Mouse (Mus musculus) adrenal gland, postnatal 4 days (tissue): Measurements from ENCODE around the gene Mesd. TPM values are rescaled to one million over a fixed set of nuclear protein-coding genes. Genes with fewer than 3 reads are reported as not detected.
"Not testable (repeated sequence)": the region's sequence is repeated elsewhere in the genome, so short reads cannot be mapped to it uniquely, and the experiment has no call there.

Experiments
- DNase-seq, 2 experiments: peaks; one replicate each; pipeline ENCODE4 v3.0.0; 2021 to 2022; ENCODE audit warnings: low spot score in 2 of 2, mixed read lengths in 2 of 2
- total RNA-seq, 2 experiments: library from RNA; stranded (reverse); gene quantifications; 2 replicates each; pipeline ENCODE4 v1.2.3; 2021

The Mesd gene
- total RNA-seq, 2 experiments from 2014 or later, result 100 to 106 TPM

DNA sequence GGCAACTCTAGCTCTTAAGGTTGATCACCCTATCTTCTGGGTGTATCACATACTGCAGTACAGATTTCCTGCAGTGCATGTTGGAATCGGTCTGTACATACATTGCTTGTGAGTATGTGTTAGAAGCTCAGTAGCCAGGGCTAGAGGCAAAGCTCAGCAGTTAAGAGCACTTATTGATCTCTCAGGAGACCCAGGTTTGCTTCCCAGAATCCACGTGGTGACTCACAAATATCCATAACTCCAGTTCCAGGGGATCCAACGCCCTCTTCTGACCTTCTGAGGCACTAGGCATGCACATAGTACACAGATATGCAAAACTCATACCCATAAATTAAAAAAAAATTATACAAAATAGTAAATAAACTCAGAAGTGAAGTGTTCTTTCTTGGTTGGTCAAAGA lies 7.2 kb upstream of the Mesd start:
- DNase-seq, result no peak

DNA sequence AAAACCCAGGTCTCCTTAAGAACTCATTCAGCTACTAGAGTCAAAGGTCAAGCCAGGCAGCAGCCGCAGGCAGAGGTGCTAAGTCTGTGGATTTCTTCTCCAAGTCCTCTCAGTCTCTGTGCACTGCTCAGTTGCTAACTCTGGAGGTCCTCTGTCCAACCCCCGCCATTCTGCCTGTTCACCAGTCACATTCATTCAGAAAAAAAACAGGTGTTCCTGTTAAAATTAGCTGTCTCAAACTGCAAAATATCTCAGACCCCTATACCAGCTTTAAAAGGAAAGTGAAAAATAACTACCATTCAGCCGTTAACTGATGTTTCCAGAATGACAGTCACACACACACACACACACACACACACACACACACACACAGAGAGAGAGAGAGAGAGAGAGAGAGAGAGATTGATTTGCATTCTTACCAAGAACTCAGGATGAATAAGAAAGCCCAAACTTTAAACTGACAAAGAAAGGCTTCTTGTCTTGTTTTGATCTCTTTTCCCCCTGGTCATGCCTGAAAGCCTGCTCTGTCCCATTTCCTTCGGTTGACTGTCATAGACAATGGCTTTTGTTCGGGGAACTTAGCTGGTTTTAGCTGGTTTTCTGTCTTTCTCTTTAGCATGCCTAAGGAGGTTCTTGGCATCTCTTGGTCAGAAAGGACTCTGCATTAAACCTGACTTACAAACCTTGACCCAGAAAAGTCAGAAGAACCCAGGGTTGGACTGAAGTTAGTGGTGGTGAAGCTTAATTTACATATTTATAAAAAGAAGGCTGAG lies 5.4 kb upstream of the Mesd start:
- no peak for DNase-seq

DNA sequence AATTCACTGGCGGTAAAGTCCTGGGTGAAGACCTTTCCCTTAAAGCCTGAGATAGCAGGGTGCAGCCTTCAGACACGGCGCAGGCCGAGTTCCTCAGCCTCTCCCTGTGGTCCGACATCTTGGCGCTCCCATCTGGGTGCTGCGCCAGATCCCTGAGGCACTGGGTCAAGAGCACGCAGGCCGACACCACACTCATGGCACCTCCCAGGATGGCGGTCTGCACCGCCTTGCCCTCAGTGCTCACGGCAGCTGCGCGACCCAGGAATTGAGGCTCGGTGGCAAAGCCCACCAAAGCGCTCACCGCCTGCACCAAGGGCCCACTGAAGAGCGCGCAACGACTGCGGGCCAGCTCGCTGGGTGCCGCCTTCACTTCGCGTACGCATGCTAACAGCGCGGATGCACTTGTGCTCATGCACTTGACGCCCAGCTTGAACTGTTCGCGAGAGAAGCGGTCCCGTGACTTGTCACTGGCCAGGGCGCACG lies 2.1 kb upstream of the Mesd start:
- no peak for DNase-seq

DNA sequence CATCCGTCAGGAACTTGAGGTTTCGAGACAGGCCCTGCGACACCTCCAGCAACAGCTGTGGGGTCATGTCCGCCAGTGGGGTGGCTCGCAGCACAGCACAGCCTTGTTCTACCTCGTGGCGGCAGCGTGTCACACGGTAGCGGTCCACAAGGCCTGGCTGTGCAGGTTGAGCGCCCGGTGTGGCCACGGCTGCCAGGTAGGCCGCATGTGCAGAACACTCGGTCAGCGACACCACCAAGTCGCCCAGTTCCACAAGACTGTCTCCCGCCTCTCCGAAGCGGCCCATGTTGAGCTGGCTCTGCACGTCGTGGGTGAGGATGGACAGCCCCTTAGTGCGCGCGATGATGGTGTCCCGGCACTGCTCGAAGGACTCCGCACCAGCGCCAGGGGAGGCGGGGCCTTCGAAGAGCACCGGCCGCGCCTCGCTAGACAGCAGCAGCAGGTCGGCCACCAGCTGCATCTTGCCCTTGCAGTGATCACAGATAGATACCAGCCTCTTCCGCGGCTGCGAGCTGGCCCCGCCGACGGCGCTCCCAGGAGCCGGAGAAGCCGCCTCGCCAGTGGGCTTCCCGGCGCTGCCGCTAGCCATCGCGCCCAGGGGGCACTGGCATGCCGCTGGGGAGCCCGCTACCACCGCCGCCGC lies 1.5 kb upstream of the Mesd start:
- peak; percentile 18 to 43 for DNase-seq

DNA sequence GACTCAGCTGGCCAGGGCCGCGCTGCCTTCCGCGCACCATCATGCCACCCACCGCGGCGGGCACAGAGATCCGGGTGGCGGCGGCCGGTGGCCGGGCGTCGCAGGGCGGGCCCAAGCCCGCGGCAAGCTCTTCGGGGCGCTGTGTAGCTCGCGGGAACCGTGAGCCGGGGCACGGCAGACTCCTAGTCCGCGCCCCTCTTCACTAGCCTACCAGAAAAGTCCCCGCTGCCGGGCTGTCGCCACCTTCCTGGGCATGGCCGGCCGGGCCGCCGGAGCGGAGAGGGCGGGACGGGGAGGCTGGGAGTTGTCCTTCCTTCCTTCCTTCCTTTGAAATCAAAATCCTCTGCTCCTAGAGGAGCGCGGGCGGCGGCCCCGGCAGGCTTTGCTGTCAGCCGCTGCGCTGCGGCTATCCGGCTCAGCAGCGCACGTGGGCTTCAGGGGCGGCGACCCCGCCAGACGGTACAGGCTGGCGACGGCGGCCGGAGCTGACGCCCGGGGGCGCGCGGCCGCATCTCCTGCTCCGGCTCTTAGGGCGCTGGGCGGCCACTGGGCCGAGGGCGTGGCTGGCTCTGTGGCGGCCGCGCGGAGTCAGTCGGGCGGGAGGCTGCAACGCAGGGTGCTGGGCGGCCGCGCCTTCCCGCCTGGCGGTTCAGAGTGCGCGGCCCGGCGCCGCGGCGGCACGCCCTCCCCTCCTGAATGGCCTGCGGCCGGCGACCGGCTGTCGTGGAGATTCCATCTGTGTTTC lies 818 bp upstream of the Mesd start:
- DNase-seq, result peak; percentile 28 to 54

DNA sequence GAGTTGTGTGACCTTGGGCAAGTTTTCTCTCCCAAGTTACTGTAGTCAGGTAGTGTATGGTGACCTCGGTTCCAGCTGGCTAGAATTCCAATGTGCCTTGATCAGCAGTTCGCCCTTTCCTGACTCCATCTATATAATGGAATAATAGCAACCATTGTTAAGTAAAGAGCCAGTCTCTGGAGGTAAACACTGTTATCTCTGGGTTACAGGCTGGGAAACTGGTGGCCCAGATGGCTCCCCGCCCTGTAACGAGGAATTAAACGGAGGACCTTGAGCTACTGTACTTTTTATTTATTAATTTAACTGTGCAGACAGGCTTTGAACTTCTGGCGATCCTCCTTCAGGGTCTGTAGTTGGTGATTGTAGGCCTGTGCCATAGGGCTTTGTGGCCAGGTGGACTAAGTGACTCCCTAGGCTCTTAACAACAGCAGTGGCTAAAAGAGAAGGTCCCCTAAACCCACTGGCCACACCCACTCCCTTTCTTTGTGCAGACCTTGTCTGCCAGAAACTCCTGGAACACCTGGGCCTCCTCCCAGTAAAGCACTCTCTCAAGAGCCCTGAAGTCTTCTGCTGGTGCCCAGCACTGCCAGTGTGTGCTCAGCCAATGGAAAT lies 761 bp downstream of the Mesd start:
- DNase-seq, result no peak

DNA sequence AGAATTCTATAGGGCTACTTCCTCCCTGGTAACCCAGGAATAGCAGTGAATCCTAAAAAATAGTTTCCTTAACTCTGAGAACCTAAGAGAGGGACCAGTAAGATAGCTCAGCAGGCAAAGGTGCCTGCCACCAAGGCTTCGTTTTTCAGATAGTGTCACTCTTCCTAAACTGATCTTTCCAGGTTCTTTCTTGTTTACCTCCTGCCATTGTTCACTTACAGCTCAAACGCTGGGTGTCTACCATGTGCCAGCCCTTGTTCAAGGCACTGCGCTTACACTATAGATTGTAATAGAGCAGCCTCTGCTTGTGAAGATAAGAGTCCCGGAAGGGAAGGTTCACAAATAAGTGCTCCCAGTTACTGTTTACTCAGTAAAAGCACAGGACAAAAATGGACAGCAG lies 1.6 kb downstream of the Mesd start:
- no peak for DNase-seq

DNA sequence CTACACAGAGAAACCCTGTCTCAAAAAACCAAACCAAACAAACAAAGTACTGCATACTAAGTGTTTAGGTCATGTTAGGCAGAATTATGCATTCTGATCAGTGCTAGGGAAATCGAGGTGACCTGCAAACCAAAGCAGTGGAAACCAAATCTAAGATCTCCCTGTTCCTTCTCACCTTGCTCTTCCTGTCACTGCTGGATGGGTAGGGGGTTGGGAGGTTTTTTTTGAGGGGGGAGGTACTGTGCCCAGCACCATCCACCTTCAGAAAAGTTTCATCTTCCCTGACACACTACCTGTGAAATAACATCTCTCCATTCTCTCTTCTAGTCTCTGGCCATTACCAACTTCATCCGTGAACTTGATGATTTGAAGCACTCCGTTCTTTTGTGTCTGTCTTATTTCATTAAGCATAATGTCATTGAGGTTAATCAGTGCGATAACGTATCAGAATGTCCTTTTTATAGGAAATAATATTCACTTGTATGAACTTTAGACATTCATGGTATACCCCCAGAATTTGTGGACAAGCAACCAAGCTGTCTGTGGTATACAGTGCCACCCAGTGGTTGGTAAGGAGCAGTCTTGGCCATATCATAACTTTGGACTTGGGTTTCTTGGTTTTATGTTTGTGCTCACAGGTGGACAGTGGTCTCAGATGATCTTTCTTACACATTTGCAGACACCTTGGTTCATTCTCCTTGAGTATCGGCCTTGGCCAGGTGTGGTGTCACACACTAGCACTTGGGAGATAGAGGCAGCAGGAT lies 2.3 kb downstream of the Mesd start:
- no peak for DNase-seq

DNA sequence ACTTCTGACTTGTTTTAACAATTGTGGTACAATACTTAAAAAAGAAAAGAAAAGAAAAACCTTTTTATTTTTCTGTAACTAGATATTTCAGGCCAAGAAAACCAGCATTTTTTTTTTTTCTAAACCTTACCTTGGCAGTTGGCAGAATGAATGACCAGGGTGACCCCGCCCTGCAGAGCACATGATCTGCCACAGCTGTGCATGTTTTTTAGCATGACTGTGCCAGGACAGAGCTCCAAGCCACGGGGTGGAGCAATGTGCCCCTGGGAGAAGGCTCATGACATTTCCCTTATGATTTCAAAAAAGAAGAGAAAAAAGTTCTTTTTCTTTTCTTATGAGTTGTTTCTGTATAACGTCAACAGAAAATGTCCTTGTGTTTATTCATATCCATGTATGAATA lies 5.1 kb downstream of the Mesd start:
- no peak for DNase-seq

DNA sequence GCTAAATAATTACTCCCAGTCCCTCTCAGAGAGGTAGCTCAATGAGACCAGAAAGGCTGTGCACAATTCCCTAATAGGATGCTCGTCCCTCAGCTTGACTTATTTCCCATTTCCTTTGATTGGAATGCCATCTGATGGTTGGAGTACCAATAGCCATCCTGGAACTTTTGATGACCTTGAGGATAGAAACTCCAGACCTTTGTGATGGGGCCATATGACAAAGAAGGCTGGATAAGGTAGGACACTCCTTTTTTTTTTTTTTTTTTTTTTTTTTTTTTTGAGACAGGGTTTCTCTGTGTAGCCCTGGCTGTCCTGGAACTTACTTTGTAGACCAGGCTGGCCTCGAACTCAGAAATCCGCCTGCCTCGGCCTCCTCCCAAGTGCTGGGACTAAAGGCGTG lies 5.7 kb downstream of the Mesd start:
- DNase-seq, result not testable (repeated sequence)

DNA sequence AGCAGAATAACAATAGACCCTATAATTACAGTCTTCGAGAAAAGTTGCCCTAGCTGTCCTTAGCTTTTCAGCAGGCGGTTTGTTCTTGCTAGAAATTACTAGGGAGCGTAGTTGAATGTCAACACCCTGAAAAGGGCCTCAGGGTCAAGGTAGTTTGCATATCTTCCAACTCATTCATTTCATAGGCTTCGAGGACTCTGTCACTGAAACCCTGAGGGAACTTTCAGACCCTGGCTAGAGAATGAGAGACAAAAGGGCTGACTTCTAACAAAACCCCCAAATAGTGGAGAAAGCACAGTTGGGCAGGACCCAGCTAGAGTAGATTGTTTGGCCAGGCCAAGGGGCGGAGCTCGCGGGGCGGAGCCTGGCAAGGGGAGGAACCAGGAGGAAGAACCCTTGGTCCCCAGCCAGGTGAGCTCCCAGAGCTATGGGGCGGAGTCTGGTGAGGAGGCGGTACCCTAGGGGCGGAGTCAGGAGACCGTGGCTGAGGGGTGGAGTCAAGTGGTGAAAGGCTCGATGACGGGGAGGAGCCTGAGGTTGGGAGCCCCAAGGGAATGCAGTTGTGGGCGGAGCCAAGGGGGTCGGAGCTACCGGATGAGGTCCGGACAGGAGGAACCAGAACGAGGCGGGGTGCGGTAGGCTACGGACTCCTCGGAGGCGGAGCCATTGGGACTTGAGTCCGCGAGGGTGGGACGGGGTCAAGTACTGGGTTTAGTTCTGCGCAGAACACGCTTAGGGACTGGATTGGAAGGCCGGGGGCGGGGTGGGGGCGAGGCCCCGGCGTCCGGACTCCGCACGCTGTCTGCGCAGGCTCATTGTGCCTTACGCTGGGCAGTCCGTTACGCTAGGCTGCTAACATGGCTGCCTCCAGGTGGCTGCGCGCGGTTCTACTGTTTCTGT lies 7.4 kb downstream of the Mesd start:
- peak; percentile 95 to 99 for DNase-seq

DNA sequence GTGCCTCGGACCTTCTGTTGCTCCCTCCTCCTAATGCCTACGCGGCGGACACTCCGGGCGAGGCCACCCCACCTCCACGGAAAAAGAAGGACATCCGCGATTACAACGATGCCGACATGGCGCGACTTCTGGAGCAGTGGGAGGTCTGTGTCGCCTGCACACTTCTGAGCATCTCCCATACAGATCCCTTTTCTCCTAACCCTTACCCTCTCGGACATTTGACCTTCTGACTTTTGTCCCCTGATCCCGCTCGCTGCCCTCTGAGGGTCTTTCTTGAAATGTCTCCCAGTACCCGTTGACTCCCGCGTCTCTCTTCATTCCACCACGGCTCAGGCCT lies 8.0 kb downstream of the Mesd start:
- DNase-seq, result no peak

DNA sequence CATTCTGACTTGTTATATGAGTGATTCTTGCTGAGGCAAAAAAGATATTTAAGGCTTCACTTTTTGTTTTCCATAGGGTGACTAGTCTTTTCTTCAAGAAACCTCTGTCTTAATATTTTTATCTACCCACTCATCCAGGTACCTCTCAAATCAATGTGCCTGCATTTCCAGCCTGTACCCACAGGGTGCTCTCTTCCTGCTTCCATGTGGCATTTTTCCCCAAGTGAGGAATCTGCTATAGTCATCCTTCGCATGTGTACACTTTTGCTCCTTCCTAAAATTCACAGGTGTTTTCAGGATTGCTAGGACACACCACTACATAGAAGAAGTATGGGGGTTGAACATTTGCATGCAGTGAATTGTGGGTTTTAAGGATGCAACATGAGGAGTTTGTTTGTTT lies 10.1 kb downstream of the Mesd start:
- DNase-seq, result no peak

DNA sequence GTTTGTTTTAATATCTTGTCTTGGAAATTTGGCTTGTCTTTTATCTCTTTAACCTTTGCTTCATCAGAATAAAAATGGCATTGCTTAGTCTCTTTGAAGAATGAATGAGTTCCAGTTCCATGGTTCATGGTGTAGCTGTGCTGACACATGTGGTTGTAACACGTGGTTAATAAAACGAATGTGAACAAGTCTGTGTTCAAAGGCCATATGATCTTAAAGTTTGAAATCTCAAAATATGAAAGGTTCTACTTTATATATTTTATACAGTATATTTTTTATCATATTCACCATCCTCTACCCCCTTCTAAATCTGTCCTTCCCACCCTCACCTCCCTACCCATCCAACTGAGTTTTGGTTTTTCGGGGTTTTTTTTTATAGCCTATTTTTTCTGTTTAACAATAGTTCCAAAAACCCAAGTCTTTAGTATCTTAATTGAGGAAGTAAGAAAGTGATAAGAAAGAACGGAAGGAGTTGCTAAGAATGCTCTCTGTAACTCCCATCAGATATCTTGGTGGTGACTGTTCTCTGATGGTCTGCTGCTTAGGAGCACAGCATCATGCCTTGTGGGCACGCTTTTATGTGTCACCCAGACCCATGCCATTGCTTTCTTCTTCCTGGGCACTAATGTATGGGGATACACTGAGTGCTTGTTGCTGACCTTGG lies 11.9 kb downstream of the Mesd start:
- DNase-seq, result no peak

DNA sequence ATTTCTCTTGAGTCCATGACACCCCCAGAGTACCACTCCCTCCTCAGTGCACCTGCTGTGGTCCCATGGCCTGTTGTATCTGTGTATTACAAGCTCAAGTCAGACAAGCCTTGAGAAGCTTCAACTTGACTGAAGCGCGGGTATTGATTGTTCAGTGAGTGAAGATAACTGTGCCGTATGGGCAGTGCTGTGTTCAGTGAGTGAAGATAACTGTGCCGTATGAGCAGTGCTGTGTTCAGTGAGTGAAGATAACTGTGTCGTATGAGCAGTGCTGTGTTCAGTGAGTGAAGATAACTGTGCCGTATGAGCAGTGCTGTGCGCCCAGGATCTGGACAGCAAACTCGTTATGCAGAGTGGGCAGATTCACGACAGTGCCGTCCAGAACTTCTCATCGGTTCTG lies 14.0 kb downstream of the Mesd start:
- no peak for DNase-seq

DNA sequence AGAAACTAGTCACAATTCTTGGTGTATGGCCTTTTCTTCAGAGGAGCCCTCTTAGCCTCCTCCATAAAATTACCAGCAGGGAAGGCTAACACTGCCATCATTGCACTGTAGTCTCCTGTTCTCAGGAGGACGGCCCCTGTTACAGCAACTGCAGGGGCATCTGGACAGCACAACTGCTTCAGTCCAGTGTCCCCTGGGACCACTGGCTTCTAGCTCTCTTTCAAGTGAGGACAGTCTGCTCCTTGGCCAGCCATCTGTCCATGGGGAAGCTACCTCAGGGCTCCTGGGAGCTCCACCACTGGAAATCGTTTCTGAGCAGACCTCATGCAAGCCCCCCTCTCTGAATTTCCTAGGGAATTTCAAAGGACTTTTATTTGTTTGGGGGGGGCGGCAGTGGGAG lies 16.3 kb downstream of the Mesd start:
- DNase-seq, result no peak

DNA sequence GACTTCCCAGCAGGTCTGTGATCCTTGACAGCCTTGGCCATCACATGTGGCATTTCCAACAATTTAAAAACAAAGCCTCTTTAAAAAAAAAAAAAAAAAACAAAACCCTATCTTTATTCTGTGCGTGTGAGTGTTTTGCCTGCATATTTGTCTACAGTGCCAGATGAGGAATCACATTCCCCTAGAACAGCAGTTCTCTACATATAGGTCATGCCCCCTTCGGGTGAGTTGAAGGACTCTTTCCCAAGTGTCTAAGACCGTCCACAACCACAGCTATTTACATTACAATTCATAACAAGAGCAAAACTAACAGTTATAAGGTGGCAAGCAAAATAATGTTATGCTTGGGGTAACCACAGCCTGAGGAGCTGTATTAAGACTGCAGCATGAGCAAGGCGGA lies 17.2 kb downstream of the Mesd start:
- no peak for DNase-seq

DNA sequence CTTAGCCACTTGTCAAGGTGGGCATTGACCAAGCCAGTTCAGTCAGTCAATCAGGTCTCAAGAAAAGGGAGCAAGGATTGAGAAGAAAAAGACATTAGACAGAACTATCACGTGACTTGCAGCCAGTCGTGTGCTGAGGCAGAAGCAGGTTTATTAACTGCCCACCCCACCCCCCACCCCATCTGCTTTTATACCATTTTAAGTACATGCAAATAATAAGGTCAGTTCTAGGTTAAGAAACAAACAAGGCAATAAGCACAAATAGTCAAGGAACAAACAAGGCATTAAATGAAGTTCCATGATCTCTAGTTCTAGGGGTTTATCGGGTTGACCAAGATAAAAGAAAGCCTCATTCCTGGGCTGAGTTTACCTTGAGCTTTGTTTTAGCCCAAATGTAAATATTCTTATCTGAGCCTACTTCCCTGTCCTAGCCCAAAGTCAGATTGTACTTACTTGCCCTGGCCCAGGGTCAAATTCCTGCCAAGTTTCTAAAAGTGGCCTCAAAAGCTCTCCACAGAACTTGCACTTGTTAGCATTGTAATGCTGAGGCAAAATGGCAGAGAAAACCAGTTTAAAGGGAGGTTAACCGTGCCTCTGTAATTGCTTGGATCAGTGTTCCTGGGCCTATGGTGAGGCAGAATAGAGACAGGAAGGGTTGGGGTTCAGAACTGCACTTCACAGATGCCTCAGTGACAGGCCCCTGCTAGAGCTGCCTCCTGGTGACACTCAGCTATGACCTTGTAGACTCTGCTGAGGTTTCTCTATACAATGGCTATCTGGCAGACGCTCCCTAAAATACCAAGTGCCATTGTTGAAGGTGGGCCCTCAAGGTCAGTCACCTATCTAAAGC lies 18.3 kb downstream of the Mesd start:
- no peak for DNase-seq

DNA sequence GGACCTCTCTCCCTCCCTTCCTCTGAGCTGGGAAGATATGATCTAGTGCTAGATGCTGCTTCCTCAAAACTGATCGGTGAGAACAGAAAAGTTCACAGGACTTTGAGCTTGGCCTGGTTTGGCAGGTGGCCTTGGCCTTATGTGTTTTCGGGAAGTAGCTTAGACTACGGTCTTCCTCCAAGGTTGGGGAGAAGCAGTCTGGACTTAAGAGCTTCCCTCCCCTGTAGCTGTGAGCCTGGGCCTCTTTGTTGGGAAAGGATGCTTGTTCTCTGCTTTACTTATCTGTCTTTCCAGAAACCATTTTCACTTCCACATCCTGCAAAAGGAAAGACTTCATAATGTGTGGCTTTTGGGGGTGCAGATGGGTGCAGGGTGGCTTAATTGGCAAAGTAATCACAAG lies 20.6 kb downstream of the Mesd start:
- no peak for DNase-seq
